Mouse (Mus musculus) kidney, postnatal 25 days (tissue): ENCODE data around the gene Ephx1.

ENCODE experiments used
- DNase-seq, 2 experiments: peaks; one replicate each; pipeline ENCODE4 v3.0.0; 2021; ENCODE audit warnings: mixed read lengths in 2 of 2

Ephx1 gene

DNA sequence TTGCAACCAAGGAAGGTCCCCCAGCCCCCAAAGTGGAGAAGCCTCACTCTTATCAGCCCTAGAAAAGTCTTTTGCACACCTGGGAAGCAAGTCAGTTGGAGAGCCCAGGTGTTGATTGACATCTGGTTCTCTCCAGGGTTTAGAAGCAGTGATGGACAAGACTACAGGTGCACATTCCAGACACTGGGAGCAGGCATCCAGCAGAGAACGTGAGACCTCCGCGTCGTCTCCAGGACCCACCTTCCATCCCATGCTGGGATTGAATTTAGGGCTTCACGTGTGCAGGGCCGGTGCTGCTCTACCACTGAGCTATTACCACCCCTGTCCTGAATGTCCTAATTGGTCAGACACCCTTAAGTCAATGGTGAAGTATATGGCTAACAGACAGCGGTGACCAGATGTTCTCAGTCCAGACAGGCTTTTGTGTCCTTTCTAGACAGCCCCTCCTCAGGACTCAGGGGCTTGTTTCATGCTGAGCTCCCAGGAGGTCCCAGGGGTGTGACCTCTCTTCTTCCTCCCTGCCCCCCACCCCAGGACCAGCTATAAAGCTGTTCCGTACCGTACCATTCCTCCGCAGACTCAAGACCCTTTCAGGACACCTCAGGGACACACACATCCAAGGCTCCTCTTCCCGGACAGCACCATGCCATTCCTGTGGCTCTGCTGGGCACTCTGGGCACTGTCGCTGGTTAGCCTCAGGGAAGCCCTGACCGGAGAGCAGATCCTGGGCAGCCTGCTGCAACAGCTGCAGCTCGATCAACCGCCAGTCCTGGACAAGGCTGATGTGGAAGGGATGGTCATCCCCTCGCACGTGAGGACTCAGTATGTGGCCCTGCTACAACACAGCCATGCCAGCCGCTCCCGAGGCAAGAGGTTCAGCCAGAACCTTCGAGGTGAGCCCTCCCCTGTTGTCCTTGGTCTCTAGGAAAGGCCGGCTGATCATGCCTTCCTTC is 86.0 kb downstream of the Ephx1 start, which contains the start of gene Lefty1:
Gene Lefty1, plus strand, starts transcription at position 556 of the 953 bp plus-strand sequence.
- no peak for DNase-seq

DNA sequence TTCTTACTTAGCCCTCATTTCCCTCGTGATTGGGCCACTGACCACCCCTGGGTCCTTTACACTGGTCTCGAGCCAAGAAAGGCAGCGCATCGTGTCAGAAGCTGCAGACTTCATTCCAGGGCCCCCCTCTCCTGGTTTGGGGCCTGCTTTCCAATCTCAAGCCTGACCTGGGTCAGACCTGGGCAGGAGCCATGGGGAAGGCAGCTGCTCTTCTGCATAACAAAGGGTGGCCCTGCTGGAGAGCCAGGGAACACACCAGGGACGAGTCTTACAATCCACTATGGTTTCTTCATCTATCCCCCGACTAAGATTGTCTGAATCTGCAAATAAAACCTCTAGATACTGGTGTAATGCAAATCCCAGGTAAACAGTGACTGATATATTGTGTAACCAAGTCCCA is 87.0 kb downstream of the Ephx1 start:
- DNase-seq = no peak

DNA sequence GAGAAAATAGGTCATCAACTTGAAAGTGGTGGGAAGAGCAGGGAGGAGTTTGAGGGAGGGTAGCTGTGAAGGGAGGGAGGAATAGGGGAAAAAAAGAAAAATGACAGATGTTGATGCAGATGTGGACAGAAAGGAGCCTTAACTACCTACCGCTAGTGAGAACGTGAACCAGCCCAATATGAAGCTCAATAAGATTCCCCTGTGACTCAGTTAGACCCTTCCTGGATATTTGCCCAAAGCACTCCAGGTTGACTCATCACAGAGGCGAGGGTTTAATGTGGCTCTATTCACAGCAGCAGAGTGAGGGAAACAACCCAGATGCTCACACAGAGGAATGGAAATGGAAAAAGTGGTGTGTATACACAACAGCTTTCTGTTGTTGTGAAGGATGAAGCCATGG is 89.6 kb downstream of the Ephx1 start:
- no peak for DNase-seq

GRCm38 (mm10) chr1:180929599-180929998 is 91.1 kb downstream of the Ephx1 start:
- no peak for DNase-seq

- no peak for DNase-seq
Observed at GRCm38 (mm10) chr1:180926286-180926685, 94.4 kb downstream of the Ephx1 start.
